Mouse (Mus musculus) kidney, adult 2 months (tissue): ENCODE measurements at regions not wholly inside any gene's neighbourhood (a gene's known extent, or its start where the extent isn't known, plus 50 kb on each side); places are given as distances from the start of the nearest gene placed in this dataset.
A peak's percentile ranks its signal among the peaks of the same experiment; 100 is the strongest.

Experiments used
- DNase-seq: peaks from one replicate; pipeline ENCODE4 v3.0.0; 2021
- H3K27ac ChIP-seq: fragments of 200-500 bp; 2 replicates; pipeline ENCODE4 v1.5.1; 2012; ENCODE audit warnings: low read depth, low read length, control low read depth, inconsistent platforms; ENCODE audit not compliant: insufficient read depth
- H3K27me3 ChIP-seq: fragments of 200-500 bp; replicated peaks from 2 replicates; pipeline ENCODE4 v1.6.1; 2012; ENCODE audit warnings: mild to moderate bottlenecking, moderate library complexity, low read length, inconsistent platforms; ENCODE audit not compliant: control insufficient read depth, insufficient read depth
- H3K36me3 ChIP-seq: fragments of 200-500 bp; 2 replicates; pipeline ENCODE4 v1.6.1; 2012; ENCODE audit warnings: mild to moderate bottlenecking, moderate library complexity, low read length, inconsistent platforms; ENCODE audit not compliant: control insufficient read depth, insufficient read depth
- H3K4me1 ChIP-seq: fragments of 200-500 bp; 2 replicates; pipeline ENCODE4 v1.6.1; 2011; ENCODE audit warnings: low read length; ENCODE audit not compliant: control insufficient read depth, insufficient read depth
- H3K4me3 ChIP-seq: fragments of 200-500 bp; 2 replicates; pipeline ENCODE4 v1.5.1; 2011; ENCODE audit warnings: mild to moderate bottlenecking, low read depth, low read length, control low read depth; ENCODE audit not compliant: insufficient read depth
- CTCF ChIP-seq: fragments of 200-500 bp; conservative IDR thresholded peaks from 2 replicates; pipeline ENCODE4 v1.5.1; 2011; ENCODE audit warnings: low read depth, mild to moderate bottlenecking, control low read depth, low read length, moderate library complexity, mixed read lengths; ENCODE audit not compliant: insufficient read depth, insufficient read length
- POLR2A ChIP-seq: fragments of 200-500 bp; IDR thresholded peaks from one replicate; pipeline ENCODE4 v1.6.1; 2011; ENCODE audit warnings: low read depth, low read length, control low read depth
- WGBS: fragments of 180-500 bp; shearing (Covaris S2); methylation state at CpG from one replicate; pipeline ENCODE4 v1.1.7; 2018; 5-methylcytosine and 5-hydroxymethylcytosine counted together

DNA sequence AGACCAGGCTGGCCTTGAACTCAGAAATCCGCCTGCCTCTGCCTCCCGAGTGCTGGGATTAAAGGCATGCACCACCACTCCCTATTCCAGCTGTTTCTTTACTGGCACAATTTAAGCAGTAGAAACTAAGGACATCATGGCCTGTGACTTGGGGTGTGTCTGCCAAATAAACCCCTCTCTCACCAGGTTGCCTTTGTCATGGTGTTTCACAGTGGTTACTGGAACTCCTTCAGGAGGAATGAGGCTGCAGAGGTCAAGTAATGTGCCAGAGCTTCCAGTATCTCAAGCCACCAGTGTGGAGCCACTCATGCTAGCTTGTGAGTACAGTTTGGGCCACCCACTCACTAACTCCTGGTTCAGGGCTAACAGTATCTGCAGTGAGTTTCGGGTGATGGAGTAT is 200.5 kb upstream of the Daam1 start:
- H3K36me3 ChIP-seq, result no peaks in the 10 kb centered on the region
- no peaks in the 10 kb centered on the region for H3K4me1 ChIP-seq
- no peak overlapping the region for H3K27ac ChIP-seq
- no peak for DNase-seq
- no peaks in the 10 kb centered on the region for H3K27me3 ChIP-seq
- WGBS, result 93% methylated on average over 3 of the region's 3 CpGs
- TF ChIP-seq CTCF (no peak), POLR2A (no peak)
- H3K4me3 ChIP-seq, result no peak overlapping the region

DNA sequence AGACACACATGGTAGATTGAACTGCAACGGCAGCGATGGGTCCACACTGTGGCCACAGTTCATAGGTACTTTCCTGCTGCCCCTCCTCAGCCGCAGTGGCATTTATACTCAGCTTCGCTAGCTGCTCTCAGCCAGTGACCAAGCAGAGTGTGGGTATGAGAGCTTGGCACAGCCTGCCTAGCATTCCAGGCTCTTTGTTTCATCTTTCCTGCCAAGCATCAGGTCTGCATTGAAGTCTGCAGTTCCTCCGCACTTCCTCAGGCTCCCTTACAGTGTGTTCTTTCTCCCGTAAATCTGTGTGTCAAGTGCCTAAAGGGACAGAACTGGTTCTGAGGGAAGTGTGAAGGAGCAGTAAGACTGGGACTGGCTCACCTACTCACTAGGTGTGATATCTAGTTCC is 194.6 kb upstream of the Daam1 start:
- H3K36me3 ChIP-seq, result no peaks in the 10 kb centered on the region
- WGBS, result 89% methylated on average over 6 of the region's 6 CpGs
- no peak overlapping the region for H3K4me3 ChIP-seq
- H3K27me3 ChIP-seq, result no peaks in the 10 kb centered on the region
- DNase-seq, result no peak
- no peaks in the 10 kb centered on the region for H3K4me1 ChIP-seq
- H3K27ac ChIP-seq, result no peak overlapping the region
- no peak for TF ChIP-seq CTCF
- TF ChIP-seq POLR2A, result no peak

DNA sequence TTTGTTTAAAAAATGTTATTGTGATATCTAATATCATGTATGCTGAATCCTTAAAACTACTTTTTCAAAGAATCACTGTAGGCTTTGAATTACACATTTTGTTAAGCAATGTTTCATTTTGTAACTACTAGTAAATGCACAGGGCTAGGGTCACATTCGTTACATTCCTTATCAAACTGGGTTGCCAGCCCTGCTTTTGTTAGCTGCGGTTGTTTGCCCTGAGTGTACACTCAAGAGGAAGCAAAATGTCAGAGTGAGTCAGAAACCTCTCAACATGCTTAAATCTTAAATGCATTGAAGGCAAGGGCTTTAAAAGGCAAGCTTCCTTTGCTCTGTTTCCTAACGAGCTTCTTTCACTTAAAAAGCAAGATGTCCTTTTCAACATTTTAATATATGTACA is 193.6 kb upstream of the Daam1 start:
- H3K27me3 ChIP-seq, result no peaks in the 10 kb centered on the region
- no peak for TF ChIP-seq POLR2A
- no peak for TF ChIP-seq CTCF
- WGBS, result 72% methylated on average over 3 of the region's 3 CpGs
- no peak for DNase-seq
- H3K4me3 ChIP-seq, result no peak overlapping the region
- H3K27ac ChIP-seq, result no peak overlapping the region
- no peaks in the 10 kb centered on the region for H3K36me3 ChIP-seq
- no peaks in the 10 kb centered on the region for H3K4me1 ChIP-seq

GRCm38 (mm10) chr12:71638246-71638645 is 192.6 kb upstream of the Daam1 start:
- Histone ChIP-seq H3K4me3 (no peak overlapping the region), H3K27me3 (no peaks in the 10 kb centered on the region), H3K27ac (no peak overlapping the region), H3K4me1 (no peaks in the 10 kb centered on the region), H3K36me3 (no peaks in the 10 kb centered on the region)
- no peak for TF ChIP-seq CTCF
- TF ChIP-seq POLR2A, result no peak
- WGBS, result 44% methylated on average over 8 of the region's 8 CpGs
- DNase-seq, result no peak

GRCm38 (mm10) chr12:71640058-71640501 is 190.8 kb upstream of the Daam1 start:
- no peaks in the 10 kb centered on the region for H3K36me3 ChIP-seq
- H3K4me1 ChIP-seq, result no peaks in the 10 kb centered on the region
- DNase-seq, result peak; percentile 14
- no peaks in the 10 kb centered on the region for H3K27me3 ChIP-seq
- no peak for TF ChIP-seq POLR2A
- TF ChIP-seq CTCF, result no peak
- H3K27ac ChIP-seq, result no peak overlapping the region
- H3K4me3 ChIP-seq, result no peak overlapping the region
- WGBS, result 43% methylated on average over 10 of the region's 10 CpGs

DNA sequence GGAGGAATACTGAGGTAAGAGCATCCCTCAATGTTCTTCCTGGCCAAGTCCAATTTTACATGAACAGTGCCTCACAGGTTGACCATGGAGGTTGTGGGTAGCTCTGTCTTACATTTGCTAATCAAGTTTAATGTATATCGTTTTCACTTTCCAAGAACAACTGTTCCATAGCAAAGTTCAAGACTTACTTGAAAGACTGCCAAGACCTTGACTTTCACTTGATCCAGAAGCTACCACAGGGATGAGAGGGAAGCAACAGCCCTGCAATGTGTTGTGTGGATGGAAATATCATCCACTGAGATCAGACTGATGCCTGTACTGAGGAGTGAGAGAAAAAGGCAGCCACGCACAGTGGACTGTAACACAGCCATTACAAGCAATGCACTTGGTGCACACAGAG is 189.4 kb upstream of the Daam1 start:
- TF ChIP-seq POLR2A, result no peak
- TF ChIP-seq CTCF, result no peak
- 77% methylated on average over 2 of the region's 2 CpGs for WGBS
- Histone ChIP-seq H3K27me3 (no peaks in the 10 kb centered on the region), H3K4me3 (no peak overlapping the region), H3K4me1 (no peaks in the 10 kb centered on the region), H3K36me3 (no peaks in the 10 kb centered on the region), H3K27ac (no peak overlapping the region)
- no peak for DNase-seq

GRCm38 (mm10) chr12:71642797-71643337 is 188.0 kb upstream of the Daam1 start:
- no peak overlapping the region for H3K27ac ChIP-seq
- WGBS, result 79% methylated on average over 8 of the region's 8 CpGs
- no peaks in the 10 kb centered on the region for H3K36me3 ChIP-seq
- H3K4me1 ChIP-seq, result no peaks in the 10 kb centered on the region
- no peak overlapping the region for H3K4me3 ChIP-seq
- no peak for TF ChIP-seq CTCF
- TF ChIP-seq POLR2A, result no peak
- no peak for DNase-seq
- H3K27me3 ChIP-seq, result no peaks in the 10 kb centered on the region

DNA sequence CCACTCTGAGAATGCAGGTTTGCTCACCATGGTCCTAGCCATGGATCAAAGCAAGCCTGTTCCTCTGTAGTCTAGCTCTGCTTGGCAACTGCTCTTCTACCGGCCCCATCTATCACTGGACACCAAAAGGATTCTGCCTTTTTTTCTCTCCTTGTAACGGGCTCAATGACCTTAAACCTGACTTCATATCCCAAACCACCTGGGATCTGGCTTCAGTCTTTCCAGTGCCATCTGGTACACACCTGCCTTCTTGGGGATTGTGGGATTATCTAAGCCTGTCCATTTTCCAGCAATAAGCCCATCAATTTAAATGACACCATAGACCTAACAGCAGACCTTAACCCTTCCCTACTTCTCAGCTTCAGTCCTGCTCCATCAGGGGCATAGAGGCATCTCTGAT is 179.6 kb upstream of the Daam1 start:
- H3K4me1 ChIP-seq, result no peaks in the 10 kb centered on the region
- WGBS, result 63% methylated on average over 2 of the region's 2 CpGs
- TF ChIP-seq CTCF (no peak), POLR2A (no peak)
- no peaks in the 10 kb centered on the region for H3K36me3 ChIP-seq
- no peak overlapping the region for H3K27ac ChIP-seq
- no peak for DNase-seq
- H3K4me3 ChIP-seq, result no peak overlapping the region
- H3K27me3 ChIP-seq, result no peaks in the 10 kb centered on the region
